Mouse (Mus musculus): ENCODE results near the gene Papola.

- TF ChIP-seq ZNF384 (IDR thresholded peaks at IDR 0.05; ENCODE audit: low read depth, low read length) (no peak), MAFK (IDR thresholded peaks at IDR 0.05; ENCODE audit: insufficient read depth, low read depth, low read length) (no peak), CHD2 (IDR thresholded peaks at IDR 0.05; ENCODE audit: low read depth, low read length) (no peak), HCFC1 (IDR thresholded peaks at IDR 0.05; ENCODE audit: borderline replicate concordance, insufficient read depth, low read length) (no peak)
Observed at GRCm38 (mm10) chr12:105735889-105736251, 48.6 kb upstream of the Papola start.
